Mouse (Mus musculus): ENCODE results near the gene Clca4b.

DNA sequence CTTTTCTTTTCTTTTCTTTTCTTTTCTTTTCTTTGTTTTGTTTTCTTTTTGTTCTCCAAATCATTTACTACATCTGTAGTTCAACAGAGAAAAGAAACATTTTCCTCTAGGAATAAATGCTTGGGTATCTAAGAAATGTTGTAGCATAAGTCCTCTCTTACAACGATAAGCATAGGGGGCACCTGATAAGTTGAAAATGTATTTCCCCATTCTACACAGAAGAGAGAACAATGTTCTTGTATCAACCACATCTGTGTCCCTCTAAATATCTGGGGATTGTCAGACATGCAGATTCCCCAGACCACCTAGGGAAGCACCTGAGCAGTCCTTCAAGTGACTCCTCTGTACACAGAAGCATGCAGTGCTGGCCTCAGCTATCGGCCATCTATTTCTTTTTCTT is 18.3 kb downstream of the Clca4b start:
- TF ChIP-seq CHD2 (IDR thresholded peaks at IDR 0.05; ENCODE audit: low read depth, low read length) (no peak), ZNF384 (IDR thresholded peaks at IDR 0.05; ENCODE audit: low read depth, low read length) (no peak), HCFC1 (IDR thresholded peaks at IDR 0.05; ENCODE audit: borderline replicate concordance, insufficient read depth, low read length) (no peak)
